Mouse (Mus musculus) intestine, embryonic 16.5 days (tissue): ENCODE measurements at regions not wholly inside any gene's neighbourhood (a gene's known extent, or its start where the extent isn't known, plus 50 kb on each side); places are given as distances from the start of the nearest gene placed in this dataset.

Experiments used
- ATAC-seq: fragments of 200-750 bp; cut with Nextera tagmentation; 2 replicates; pipeline ENCODE4 v1.8.0; 2017; ENCODE audit warnings: moderate TSS enrichment, moderate library complexity
- H3K27ac ChIP-seq: fragments of 300-500 bp; sonication (generic); 2 replicates; pipeline ENCODE4 v1.5.1; 2014; ENCODE audit warnings: mild to moderate bottlenecking, low read length
- H3K27me3 ChIP-seq: fragments of 300-500 bp; sonication (generic); replicated peaks from 2 replicates; pipeline ENCODE4 v1.6.1; 2014; ENCODE audit warnings: low read length, control low read depth, mixed read lengths; ENCODE audit not compliant: control insufficient read depth, insufficient read depth
- H3K36me3 ChIP-seq: fragments of 300-500 bp; sonication (generic); 2 replicates; pipeline ENCODE4 v1.6.1; 2014; ENCODE audit warnings: low read length, control low read depth; ENCODE audit not compliant: control insufficient read depth, insufficient read depth
- H3K4me1 ChIP-seq: fragments of 300-500 bp; sonication (generic); 2 replicates; pipeline ENCODE4 v1.6.1; 2014; ENCODE audit warnings: low read length, control low read depth, mixed read lengths; ENCODE audit not compliant: control insufficient read depth, insufficient read depth
- H3K4me2 ChIP-seq: fragments of 300-500 bp; sonication (generic); 2 replicates; pipeline ENCODE4 v1.6.1; 2014; ENCODE audit warnings: low read depth, low read length, control low read depth
- H3K4me3 ChIP-seq: fragments of 300-500 bp; sonication (generic); 2 replicates; pipeline ENCODE4 v1.5.1; 2014; ENCODE audit warnings: mild to moderate bottlenecking, low read length
- H3K9ac ChIP-seq: fragments of 300-500 bp; sonication (generic); 2 replicates; pipeline ENCODE4 v1.6.1; 2014; ENCODE audit warnings: low read depth, low read length
- H3K9me3 ChIP-seq: fragments of 300-500 bp; sonication (generic); 2 replicates; pipeline ENCODE4 v1.6.1; 2016; ENCODE audit warnings: low read length, control low read depth; ENCODE audit not compliant: control insufficient read depth
- WGBS: fragments of 180-500 bp; shearing (Covaris S2); extraction: QIAGEN DNeasy Blood & Tissue Kit; methylation state at CpG from one replicate; pipeline ENCODE4 v1.1.7; 2014; 5-methylcytosine and 5-hydroxymethylcytosine counted together

DNA sequence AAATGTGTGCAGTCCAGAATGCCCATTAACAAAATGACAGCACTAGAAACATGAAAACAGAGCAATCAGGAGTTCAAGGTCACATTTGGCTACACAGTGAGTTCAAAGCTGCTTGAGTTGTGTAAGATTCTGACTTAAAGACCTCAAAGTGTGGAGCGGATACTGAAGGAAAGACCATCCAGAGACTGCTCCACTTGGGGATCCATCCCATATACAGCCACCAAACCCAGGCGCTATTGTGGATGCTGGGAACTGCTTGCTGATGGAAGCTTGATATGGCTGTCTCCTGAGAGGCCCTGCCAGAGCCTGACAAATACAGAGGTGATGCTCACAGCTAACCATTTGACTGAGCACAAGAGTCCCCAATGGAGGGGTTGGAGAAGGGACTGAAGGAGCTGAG is 98.1 kb upstream of the C1qtnf7 start:
- no peaks in the 10 kb centered on the region for H3K36me3 ChIP-seq
- no peak overlapping the region for H3K9ac ChIP-seq
- H3K4me2 ChIP-seq: no peak overlapping the region
- no peaks in the 10 kb centered on the region for H3K4me1 ChIP-seq
- no peaks in the 10 kb centered on the region for H3K27me3 ChIP-seq
- ATAC-seq: no peak
- H3K9me3 ChIP-seq: no peaks in the 10 kb centered on the region
- H3K4me3 ChIP-seq: no peak overlapping the region
- no peak overlapping the region for H3K27ac ChIP-seq
- 95% methylated on average over 2 of the region's 2 CpGs for WGBS

- no peak overlapping the region for H3K4me2 ChIP-seq
- H3K9ac ChIP-seq: no peak overlapping the region
- no peaks in the 10 kb centered on the region for H3K9me3 ChIP-seq
- H3K4me1 ChIP-seq: no peaks in the 10 kb centered on the region
- no peak overlapping the region for H3K4me3 ChIP-seq
- H3K27ac ChIP-seq: no peak overlapping the region
- no peaks in the 10 kb centered on the region for H3K27me3 ChIP-seq
- no peaks in the 10 kb centered on the region for H3K36me3 ChIP-seq
- WGBS: 64% methylated on average over 9 of the region's 9 CpGs
- peak; percentile 79 for ATAC-seq
Measured at GRCm38 (mm10) chr5:43422815-43423687, 92.3 kb upstream of the C1qtnf7 start.

- no peak overlapping the region for H3K9ac ChIP-seq
- H3K27me3 ChIP-seq: no peaks in the 10 kb centered on the region
- no peaks in the 10 kb centered on the region for H3K9me3 ChIP-seq
- ATAC-seq: no peak
- H3K4me1 ChIP-seq: no peaks in the 10 kb centered on the region
- no peak overlapping the region for H3K27ac ChIP-seq
- no peaks in the 10 kb centered on the region for H3K36me3 ChIP-seq
- 79% methylated on average over 9 of the region's 9 CpGs for WGBS
- H3K4me3 ChIP-seq: no peak overlapping the region
- no peak overlapping the region for H3K4me2 ChIP-seq
Measured at GRCm38 (mm10) chr5:43424551-43425257, 90.6 kb upstream of the C1qtnf7 start.

DNA sequence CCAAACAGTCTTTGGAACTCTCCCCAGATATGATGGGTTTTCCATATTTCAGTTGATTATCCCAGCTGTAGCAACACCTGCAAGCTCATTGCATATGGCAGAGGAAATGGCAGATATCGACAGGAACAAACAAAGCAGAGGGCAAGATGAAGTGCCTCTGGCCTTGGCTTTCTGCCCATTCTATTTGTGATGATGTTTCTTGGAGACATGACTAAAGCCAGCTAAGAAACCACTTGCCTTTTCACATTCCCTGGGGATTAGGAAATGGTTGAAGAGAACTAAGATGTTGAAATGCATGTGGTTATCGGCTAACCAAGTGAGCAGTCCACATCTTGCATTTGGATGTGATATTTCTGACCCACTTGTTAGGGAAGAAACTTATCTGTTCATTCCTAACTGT is 82.0 kb upstream of the C1qtnf7 start:
- no peak overlapping the region for H3K27ac ChIP-seq
- 79% methylated on average over 2 of the region's 2 CpGs for WGBS
- no peaks in the 10 kb centered on the region for H3K36me3 ChIP-seq
- no peak overlapping the region for H3K9ac ChIP-seq
- H3K4me3 ChIP-seq: no peak overlapping the region
- no peak for ATAC-seq
- H3K4me2 ChIP-seq: no peak overlapping the region
- no peaks in the 10 kb centered on the region for H3K9me3 ChIP-seq
- H3K4me1 ChIP-seq: no peaks in the 10 kb centered on the region
- no peaks in the 10 kb centered on the region for H3K27me3 ChIP-seq

DNA sequence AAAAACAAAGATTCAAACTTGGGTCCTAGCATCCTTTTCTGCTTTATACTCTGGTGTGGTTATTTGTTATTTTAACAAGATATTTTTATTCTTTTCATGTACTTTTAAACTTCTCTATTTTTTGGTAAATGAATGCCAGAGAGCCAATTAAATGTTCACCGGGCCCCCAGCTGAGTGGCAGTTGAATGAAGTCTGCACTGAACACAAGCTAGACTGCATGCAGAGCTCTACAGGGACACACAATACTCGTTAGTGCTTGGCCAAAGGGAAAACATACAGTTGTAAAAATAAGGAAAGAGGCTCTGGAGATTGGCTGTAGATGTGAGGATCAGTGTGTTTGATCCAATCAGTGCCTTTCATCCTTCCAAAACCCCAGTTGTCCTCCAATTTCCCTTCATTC is 76.1 kb upstream of the C1qtnf7 start:
- Histone ChIP-seq H3K4me3 (no peak overlapping the region), H3K9me3 (no peaks in the 10 kb centered on the region), H3K27ac (no peak overlapping the region), H3K36me3 (no peaks in the 10 kb centered on the region), H3K9ac (no peak overlapping the region), H3K27me3 (no peaks in the 10 kb centered on the region), H3K4me1 (no peaks in the 10 kb centered on the region), H3K4me2 (no peak overlapping the region)
- 57% methylated on average over 2 of the region's 2 CpGs for WGBS
- ATAC-seq: no peak

DNA sequence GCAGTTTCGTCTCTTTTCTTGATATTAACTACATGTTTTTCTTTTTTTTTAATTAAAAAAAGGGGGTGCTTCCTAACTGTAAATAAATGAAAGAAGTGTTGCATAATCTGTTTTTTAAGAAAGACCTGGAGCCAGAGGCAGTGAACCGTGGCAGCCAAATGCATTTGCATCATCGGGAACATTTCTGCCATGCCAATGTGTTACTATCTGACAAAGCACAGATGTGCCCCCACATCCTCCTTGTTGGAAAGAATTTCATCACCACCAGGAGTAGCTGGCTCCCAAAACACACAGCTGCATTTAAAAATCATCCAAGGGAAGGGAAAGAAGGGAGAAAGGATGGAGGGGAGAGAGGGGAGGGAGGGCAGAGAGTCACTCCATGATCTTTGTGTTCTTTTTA is 74.0 kb upstream of the C1qtnf7 start:
- WGBS: 40% methylated on average over 3 of the region's 3 CpGs
- H3K36me3 ChIP-seq: no peaks in the 10 kb centered on the region
- ATAC-seq: no peak
- no peaks in the 10 kb centered on the region for H3K4me1 ChIP-seq
- H3K9me3 ChIP-seq: no peaks in the 10 kb centered on the region
- no peak overlapping the region for H3K27ac ChIP-seq
- H3K4me2 ChIP-seq: no peak overlapping the region
- H3K9ac ChIP-seq: no peak overlapping the region
- no peak overlapping the region for H3K4me3 ChIP-seq
- no peaks in the 10 kb centered on the region for H3K27me3 ChIP-seq

DNA sequence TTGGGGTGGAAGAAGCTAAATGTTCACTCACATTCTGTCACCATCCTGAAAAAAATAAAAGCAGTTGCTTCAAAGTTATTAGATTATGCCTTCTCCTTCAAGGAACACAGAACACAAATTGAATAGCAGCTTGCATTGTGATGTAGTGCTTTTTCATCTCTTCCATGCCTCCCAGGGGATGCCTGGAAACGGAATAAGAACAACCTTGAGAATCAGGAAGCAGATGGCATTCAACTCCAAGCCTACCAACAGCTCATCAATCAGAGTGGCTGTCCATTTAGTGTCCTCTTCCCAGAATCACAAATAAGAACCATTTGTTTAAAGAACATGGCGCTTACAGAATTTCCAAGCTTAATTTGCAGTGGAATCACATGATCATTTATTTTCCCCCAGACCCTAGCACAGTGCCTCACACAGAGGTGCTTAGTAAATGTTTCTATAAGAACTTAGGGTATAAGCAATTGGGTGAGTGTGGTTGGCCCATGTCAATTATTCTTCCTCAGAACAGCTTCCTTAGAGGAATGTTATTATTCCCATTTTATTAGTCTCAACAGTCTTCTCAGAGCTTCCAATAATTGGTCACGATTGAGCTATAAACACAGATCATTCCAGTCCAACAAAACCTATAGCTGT is 70.6 kb upstream of the C1qtnf7 start:
- Histone ChIP-seq H3K36me3 (no peaks in the 10 kb centered on the region), H3K4me3 (no peak overlapping the region), H3K27ac (no peak overlapping the region), H3K4me1 (no peaks in the 10 kb centered on the region), H3K9ac (no peak overlapping the region), H3K4me2 (no peak overlapping the region), H3K27me3 (no peaks in the 10 kb centered on the region), H3K9me3 (no peaks in the 10 kb centered on the region)
- WGBS: 57% methylated on average over 3 of the region's 3 CpGs
- ATAC-seq: no peak

DNA sequence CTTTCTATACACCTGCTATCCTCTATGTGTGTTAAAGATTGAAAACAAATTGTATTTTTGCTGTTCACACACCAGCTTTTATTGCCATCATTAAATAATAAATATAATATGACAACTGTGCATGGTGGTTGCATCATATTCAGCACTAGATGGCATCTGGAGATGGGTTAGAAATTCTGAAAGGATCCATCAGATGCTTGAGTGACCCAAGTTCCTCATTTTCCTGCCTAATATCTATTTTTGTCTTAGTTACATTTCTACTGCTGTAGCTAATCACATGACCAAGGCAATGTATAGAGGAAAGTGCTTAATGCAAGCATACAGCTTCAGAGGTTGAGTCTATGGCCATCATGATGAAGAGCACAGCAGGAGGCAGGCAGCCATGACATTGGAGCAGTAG is 69.7 kb upstream of the C1qtnf7 start:
- Histone ChIP-seq H3K9me3 (no peaks in the 10 kb centered on the region), H3K4me3 (no peak overlapping the region), H3K27me3 (no peaks in the 10 kb centered on the region), H3K4me2 (no peak overlapping the region), H3K9ac (no peak overlapping the region), H3K27ac (no peak overlapping the region), H3K4me1 (no peaks in the 10 kb centered on the region), H3K36me3 (no peaks in the 10 kb centered on the region)
- no peak for ATAC-seq

DNA sequence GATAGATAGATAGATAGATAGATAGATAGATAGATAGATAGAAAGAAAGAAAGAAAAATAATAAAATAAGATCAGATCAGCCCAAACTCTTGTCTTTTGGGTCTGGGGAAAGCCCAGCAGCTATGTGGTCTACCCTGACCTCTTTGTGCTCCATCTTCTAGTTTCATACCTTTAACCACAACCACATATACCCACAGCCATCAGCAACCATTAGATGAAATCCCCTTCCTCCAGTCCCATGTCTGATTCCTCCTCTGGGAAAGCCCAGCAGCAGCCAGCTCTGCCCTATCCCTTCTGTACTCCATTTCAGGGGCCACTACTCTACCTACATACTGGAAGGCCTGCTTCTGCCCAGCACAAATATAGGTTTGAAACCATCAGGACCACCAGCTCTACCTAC is 69.0 kb upstream of the C1qtnf7 start:
- ATAC-seq: no peak
- H3K36me3 ChIP-seq: no peaks in the 10 kb centered on the region
- H3K4me2 ChIP-seq: no peak overlapping the region
- H3K9ac ChIP-seq: no peak overlapping the region
- no peak overlapping the region for H3K4me3 ChIP-seq
- no peaks in the 10 kb centered on the region for H3K27me3 ChIP-seq
- H3K27ac ChIP-seq: no peak overlapping the region
- no peaks in the 10 kb centered on the region for H3K9me3 ChIP-seq
- H3K4me1 ChIP-seq: no peaks in the 10 kb centered on the region
